Mouse (Mus musculus): Measurements from ENCODE around the gene Hbb-bs. TPM values are rescaled to one million over a fixed set of nuclear protein-coding genes. Genes with fewer than 3 reads are reported as not detected.

Hbb-bs gene
- total and polyA plus RNA-seq, 2 experiments from 2014 or later = 5,614 to 6,330 TPM

DNA sequence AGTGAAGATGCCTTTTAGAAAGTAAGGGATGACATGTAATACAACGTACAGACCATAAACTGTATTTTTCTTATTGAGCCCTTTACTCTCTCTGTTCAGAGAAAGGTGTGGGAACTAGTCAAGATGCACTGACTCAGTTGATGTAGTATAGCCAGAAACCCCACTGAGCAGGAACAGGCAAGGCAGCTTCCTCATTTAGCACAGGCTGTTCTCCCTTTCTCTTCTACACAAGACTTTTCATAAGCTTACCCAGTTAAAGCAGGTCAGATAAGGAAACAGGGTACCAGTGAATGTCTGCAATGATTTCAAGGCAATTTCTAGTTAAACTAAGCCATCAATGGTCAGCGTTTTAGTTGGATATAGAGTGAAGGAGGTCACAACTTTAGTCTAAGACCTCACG lies 33.6 kb upstream of the Hbb-bs start:
- DNase-seq (ENCODE audit: low spot score) (no peak), ATAC-seq (ENCODE audit: insufficient read depth, low read depth) (no peak)
- H3K27ac ChIP-seq (ENCODE audit: low read depth) = no peak overlapping the region
- H3K4me2 ChIP-seq (ENCODE audit: low read depth, low read length) = no peak overlapping the region
- H3K27me3 ChIP-seq (ENCODE audit: control insufficient read depth, insufficient read depth, low read length) = no peaks in the 10 kb centered on the region
- no peak overlapping the region for H3K4me3 ChIP-seq (ENCODE audit: low read depth, low read length)
- no peaks in the 10 kb centered on the region for H3K36me3 ChIP-seq (replicated peaks; ENCODE audit: control insufficient read depth, insufficient read depth, low read length)
- 83% methylated on average over 3 of the region's 3 CpGs for WGBS
- no peak overlapping the region for H3K9ac ChIP-seq (replicated peaks; ENCODE audit: low read depth, low read length)
- no peak for TF ChIP-seq EP300 (IDR thresholded peaks at IDR 0.05; ENCODE audit: low read depth)
- no peak for TF ChIP-seq CTCF (IDR thresholded peaks at IDR 0.05; ENCODE audit: low read depth)
- no peaks in the 10 kb centered on the region for H3K9me3 ChIP-seq (replicated peaks; ENCODE audit: control insufficient read depth, low read length)
- H3K4me1 ChIP-seq (ENCODE audit: control insufficient read depth, insufficient read depth) = no peaks in the 10 kb centered on the region

DNA sequence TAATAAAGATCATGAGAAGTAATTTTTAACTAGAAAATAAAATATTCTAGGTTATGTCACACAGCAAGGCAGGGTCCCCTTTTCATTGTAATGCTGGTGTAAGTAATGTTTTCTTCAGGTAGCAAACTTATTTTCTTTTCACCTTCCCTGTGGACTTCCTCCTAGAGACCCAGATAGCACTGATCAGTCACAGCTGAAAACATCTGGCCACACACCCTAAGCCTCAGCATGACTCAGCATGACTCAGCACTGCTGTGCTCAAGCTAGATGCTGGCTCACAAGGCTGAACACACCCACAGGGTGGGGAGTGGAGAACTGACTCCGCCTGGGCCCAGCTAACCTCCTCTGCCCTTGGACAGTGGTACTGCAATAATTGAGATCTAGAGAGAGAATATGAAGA lies 33.0 kb upstream of the Hbb-bs start:
- Histone ChIP-seq H3K4me3 (ENCODE audit: low read depth, low read length) (no peak overlapping the region), H3K4me2 (ENCODE audit: low read depth, low read length) (no peak overlapping the region), H3K9me3 (replicated peaks; ENCODE audit: control insufficient read depth, low read length) (no peaks in the 10 kb centered on the region), H3K4me1 (ENCODE audit: control insufficient read depth, insufficient read depth) (no peaks in the 10 kb centered on the region), H3K27ac (ENCODE audit: low read depth) (no peak overlapping the region), H3K36me3 (replicated peaks; ENCODE audit: control insufficient read depth, insufficient read depth, low read length) (no peaks in the 10 kb centered on the region), H3K9ac (replicated peaks; ENCODE audit: low read depth, low read length) (no peak overlapping the region), H3K27me3 (ENCODE audit: control insufficient read depth, insufficient read depth, low read length) (no peaks in the 10 kb centered on the region)
- peak; percentile 78 for ATAC-seq (ENCODE audit: insufficient read depth, low read depth)
- peak; percentile 42 for DNase-seq (ENCODE audit: low spot score)
- TF ChIP-seq EP300 (IDR thresholded peaks at IDR 0.05; ENCODE audit: low read depth) (no peak), CTCF (IDR thresholded peaks at IDR 0.05; ENCODE audit: low read depth) (no peak)
- WGBS = 42% methylated on average over 1 of the region's 1 CpGs

DNA sequence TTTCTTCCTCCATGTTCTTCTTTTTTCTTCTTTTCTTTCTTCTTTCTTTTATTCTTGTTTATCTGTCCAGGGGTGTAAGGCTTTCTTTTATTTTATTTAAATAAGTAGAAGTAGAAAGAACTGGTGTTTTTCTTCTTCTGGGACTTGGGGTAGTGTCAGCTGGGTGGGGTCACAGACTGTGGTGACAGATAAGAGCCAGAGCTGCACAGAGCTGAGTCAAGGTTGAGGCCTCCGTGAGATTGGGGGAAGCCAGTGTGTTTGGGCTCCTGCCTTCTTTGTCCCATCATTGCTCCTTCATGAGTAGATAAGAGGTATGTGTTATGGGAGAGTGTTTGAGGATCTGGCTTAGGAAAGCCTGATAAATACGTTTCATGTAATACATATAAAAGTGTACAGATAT lies 31.2 kb upstream of the Hbb-bs start:
- H3K4me3 ChIP-seq (ENCODE audit: low read depth, low read length) = no peak overlapping the region
- no peaks in the 10 kb centered on the region for H3K9me3 ChIP-seq (replicated peaks; ENCODE audit: control insufficient read depth, low read length)
- no peaks in the 10 kb centered on the region for H3K27me3 ChIP-seq (ENCODE audit: control insufficient read depth, insufficient read depth, low read length)
- WGBS = 8% methylated on average over 2 of the region's 2 CpGs
- no peaks in the 10 kb centered on the region for H3K4me1 ChIP-seq (ENCODE audit: control insufficient read depth, insufficient read depth)
- no peak overlapping the region for H3K27ac ChIP-seq (ENCODE audit: low read depth)
- TF ChIP-seq EP300 (IDR thresholded peaks at IDR 0.05; ENCODE audit: low read depth) (no peak), CTCF (IDR thresholded peaks at IDR 0.05; ENCODE audit: low read depth) (no peak)
- DNase-seq (ENCODE audit: low spot score) = no peak
- H3K9ac ChIP-seq (replicated peaks; ENCODE audit: low read depth, low read length) = no peak overlapping the region
- no peak for ATAC-seq (ENCODE audit: insufficient read depth, low read depth)
- no peaks in the 10 kb centered on the region for H3K36me3 ChIP-seq (replicated peaks; ENCODE audit: control insufficient read depth, insufficient read depth, low read length)
- no peak overlapping the region for H3K4me2 ChIP-seq (ENCODE audit: low read depth, low read length)

DNA sequence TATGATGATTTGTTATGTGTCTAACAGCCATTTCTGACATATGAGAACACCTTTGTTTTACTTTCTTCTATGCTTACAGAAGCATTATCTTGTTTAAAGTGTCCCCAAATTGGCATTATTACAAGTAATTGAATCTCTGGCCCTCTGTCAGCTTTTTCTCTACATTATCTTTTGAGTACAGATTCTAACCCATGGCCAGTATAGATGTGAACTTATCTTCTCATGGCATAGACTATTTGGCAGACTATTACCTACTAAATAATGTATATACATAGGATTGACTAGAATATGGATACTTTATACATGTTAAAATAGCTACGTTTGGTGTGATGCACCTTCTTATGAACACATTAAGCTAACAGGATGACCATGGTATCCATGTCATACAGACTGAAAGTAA lies 26.8 kb upstream of the Hbb-bs start:
- no peaks in the 10 kb centered on the region for H3K9me3 ChIP-seq (replicated peaks; ENCODE audit: control insufficient read depth, low read length)
- H3K9ac ChIP-seq (replicated peaks; ENCODE audit: low read depth, low read length) = no peak overlapping the region
- H3K27me3 ChIP-seq (ENCODE audit: control insufficient read depth, insufficient read depth, low read length) = no peaks in the 10 kb centered on the region
- H3K27ac ChIP-seq (ENCODE audit: low read depth) = no peak overlapping the region
- H3K4me3 ChIP-seq (ENCODE audit: low read depth, low read length) = no peak overlapping the region
- H3K4me1 ChIP-seq (ENCODE audit: control insufficient read depth, insufficient read depth) = no peaks in the 10 kb centered on the region
- ATAC-seq (ENCODE audit: insufficient read depth, low read depth) = no peak
- WGBS = 65% methylated on average over 1 of the region's 1 CpGs
- TF ChIP-seq EP300 (IDR thresholded peaks at IDR 0.05; ENCODE audit: low read depth) (no peak), CTCF (IDR thresholded peaks at IDR 0.05; ENCODE audit: low read depth) (no peak)
- no peak overlapping the region for H3K4me2 ChIP-seq (ENCODE audit: low read depth, low read length)
- DNase-seq (ENCODE audit: low spot score) = no peak
- no peaks in the 10 kb centered on the region for H3K36me3 ChIP-seq (replicated peaks; ENCODE audit: control insufficient read depth, insufficient read depth, low read length)

DNA sequence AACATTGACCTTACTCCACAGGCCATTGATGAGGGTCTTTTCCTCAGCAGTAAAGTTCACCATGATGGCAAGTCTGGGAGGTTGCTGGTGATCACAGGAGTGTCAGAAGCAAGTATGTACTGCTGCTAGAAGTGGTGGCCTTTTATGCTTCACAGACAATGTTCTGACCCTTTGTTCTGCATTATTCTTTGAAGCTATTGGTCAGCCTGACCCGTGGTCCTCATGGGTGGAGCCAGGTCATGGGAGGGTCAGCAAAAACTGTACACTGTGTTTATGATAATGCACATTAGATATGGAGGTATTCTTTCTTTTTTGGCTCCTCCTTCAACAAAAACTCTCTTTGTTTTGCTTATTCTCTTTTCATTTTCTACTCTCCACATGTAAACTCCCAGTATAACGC lies 25.2 kb upstream of the Hbb-bs start, which contains the start of gene Hbb-y:
Gene Hbb-y (minus strand): TSS at position 127 of the 400 bp plus-strand sequence.
- Histone ChIP-seq H3K27me3 (ENCODE audit: control insufficient read depth, insufficient read depth, low read length) (no peaks in the 10 kb centered on the region), H3K9me3 (replicated peaks; ENCODE audit: control insufficient read depth, low read length) (no peaks in the 10 kb centered on the region), H3K4me3 (ENCODE audit: low read depth, low read length) (no peak within 1 kb of the TSS), H3K36me3 (replicated peaks; ENCODE audit: control insufficient read depth, insufficient read depth, low read length) (no peaks in the 10 kb centered on the region), H3K4me1 (ENCODE audit: control insufficient read depth, insufficient read depth) (no peaks in the 10 kb centered on the region), H3K4me2 (ENCODE audit: low read depth, low read length) (no peak within 1 kb of the TSS), H3K27ac (ENCODE audit: low read depth) (no peak within 1 kb of the TSS), H3K9ac (replicated peaks; ENCODE audit: low read depth, low read length) (no peak within 1 kb of the TSS)
- 53% methylated on average over 2 of the region's 2 CpGs for WGBS
- no peak for DNase-seq (ENCODE audit: low spot score)
- no peak for ATAC-seq (ENCODE audit: insufficient read depth, low read depth)
- no peak for TF ChIP-seq EP300 (IDR thresholded peaks at IDR 0.05; ENCODE audit: low read depth)
- TF ChIP-seq CTCF (IDR thresholded peaks at IDR 0.05; ENCODE audit: low read depth) = no peak

DNA sequence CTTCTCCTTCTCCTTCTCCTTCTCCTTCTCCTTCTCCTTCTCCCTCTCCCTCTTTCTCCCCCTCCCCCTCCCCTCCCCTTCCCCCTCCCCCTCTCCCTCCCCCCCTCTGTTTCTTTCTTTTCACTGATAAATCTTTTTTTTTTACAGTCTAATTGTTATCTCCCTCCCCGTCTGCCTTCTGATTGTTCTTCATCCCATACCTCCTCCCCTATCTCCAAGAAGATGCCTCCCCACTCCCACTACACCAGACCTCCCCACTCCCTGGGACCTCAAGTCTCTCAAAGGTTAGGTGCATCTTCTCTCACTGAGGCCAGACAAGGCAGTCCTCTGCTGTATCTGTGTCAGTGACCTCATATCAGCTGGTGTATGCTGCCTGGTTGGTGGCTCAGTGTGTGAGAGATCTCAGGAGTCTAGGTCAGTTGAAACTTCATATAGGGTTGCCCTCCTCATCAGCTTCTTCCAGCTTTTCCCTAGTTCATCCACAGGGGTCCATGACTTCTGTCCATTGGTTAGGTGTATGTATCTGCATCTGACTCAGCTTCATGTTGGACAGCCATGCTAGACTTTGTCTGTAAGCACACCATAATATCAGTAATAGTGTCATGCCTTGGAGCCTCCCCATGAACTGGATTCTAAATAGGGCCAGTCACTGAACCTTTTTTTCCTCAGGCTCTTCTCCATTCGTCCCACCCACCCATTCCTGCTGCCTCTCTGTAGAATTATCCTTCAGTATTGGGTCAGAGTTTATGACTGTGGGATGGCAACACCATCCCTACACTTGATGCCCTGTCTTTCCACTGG lies 16.8 kb upstream of the Hbb-bs start:
- Histone ChIP-seq H3K4me2 (ENCODE audit: low read depth, low read length) (no peak overlapping the region), H3K9me3 (replicated peaks; ENCODE audit: control insufficient read depth, low read length) (no peaks in the 10 kb centered on the region), H3K36me3 (replicated peaks; ENCODE audit: control insufficient read depth, insufficient read depth, low read length) (no peaks in the 10 kb centered on the region), H3K27ac (ENCODE audit: low read depth) (no peak overlapping the region), H3K4me1 (ENCODE audit: control insufficient read depth, insufficient read depth) (no peaks in the 10 kb centered on the region), H3K27me3 (ENCODE audit: control insufficient read depth, insufficient read depth, low read length) (no peaks in the 10 kb centered on the region), H3K4me3 (ENCODE audit: low read depth, low read length) (no peak overlapping the region), H3K9ac (replicated peaks; ENCODE audit: low read depth, low read length) (no peak overlapping the region)
- ATAC-seq (ENCODE audit: insufficient read depth, low read depth) (no peak), DNase-seq (ENCODE audit: low spot score) (no peak)
- TF ChIP-seq CTCF (IDR thresholded peaks at IDR 0.05; ENCODE audit: low read depth) (no peak), EP300 (IDR thresholded peaks at IDR 0.05; ENCODE audit: low read depth) (no peak)
- 33% methylated on average over 2 of the region's 2 CpGs for WGBS

Data from heart, postnatal 0 days (tissue).